Mouse (Mus musculus) olfactory bulb, adult 2 months (tissue): ENCODE data around the gene Plcxd2.

Experiments
- CTCF ChIP-seq: fragments of 200-500 bp; IDR thresholded peaks from 2 replicates; pipeline ENCODE4 v1.5.1; 2012; ENCODE audit warnings: low read depth, mild to moderate bottlenecking, low read length, moderate library complexity; ENCODE audit not compliant: insufficient read depth
- POLR2A ChIP-seq: fragments of 200-500 bp; IDR thresholded peaks from 2 replicates; pipeline ENCODE4 v1.6.1; 2012; ENCODE audit warnings: mild to moderate bottlenecking, low read depth, low read length, moderate library complexity; ENCODE audit not compliant: insufficient read depth

DNA sequence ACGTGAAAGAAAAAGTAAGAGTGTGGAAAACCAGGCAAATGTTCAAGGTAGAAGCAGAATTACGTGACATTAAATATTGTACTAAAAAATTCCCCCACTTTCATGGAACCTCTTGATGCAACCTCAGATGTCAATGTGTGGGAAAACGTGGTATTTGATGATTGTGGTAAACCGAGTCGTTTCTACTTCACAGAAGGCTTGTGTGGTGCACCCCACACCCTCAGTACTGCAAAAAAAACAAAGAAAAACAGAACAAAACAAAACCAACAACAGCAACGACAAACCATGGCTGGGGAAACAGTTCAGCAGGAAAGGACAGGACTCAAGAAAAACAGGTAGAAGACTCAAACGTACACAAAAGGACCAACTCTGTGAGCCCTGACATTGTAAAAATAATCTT lies 11.8 kb downstream of the Plcxd2 start:
- TF ChIP-seq CTCF (no peak), POLR2A (no peak)
